Mouse (Mus musculus): ENCODE measurements around the gene Cd63. TPM values are rescaled to one million over a fixed set of nuclear protein-coding genes. Genes with fewer than 3 reads are reported as not detected.

Cd63 gene
- polyA plus RNA-seq (2014; fragmentation: Illumina TruSeq; extraction: RNeasy Lipid Tissue Mini Kit (QIAGEN cat#74804); ENCODE audit: low replicate concordance), result 401 TPM

DNA sequence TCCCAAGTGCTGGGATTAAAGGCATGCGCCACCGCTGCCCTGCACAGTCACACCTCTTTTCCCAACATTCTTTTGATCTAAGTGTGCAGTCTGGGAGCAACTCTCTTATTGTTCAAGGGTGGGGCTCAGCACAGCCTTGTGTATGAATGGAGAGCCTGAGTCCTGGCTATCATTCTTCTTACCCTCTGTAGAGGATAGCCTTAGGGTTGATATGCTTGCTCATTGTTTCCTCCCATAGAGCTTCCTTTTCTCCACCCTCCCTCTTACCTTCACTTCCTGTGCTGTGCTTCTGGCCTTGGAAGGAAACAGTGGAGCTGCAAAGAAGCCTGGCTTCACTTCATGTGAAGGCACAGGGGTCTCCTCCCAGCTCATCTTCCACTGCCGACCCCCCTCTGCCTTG, at the start of gene Cd63:
Cd63 (plus strand) TSS at position 292 of the 400 bp plus-strand sequence.

DNA sequence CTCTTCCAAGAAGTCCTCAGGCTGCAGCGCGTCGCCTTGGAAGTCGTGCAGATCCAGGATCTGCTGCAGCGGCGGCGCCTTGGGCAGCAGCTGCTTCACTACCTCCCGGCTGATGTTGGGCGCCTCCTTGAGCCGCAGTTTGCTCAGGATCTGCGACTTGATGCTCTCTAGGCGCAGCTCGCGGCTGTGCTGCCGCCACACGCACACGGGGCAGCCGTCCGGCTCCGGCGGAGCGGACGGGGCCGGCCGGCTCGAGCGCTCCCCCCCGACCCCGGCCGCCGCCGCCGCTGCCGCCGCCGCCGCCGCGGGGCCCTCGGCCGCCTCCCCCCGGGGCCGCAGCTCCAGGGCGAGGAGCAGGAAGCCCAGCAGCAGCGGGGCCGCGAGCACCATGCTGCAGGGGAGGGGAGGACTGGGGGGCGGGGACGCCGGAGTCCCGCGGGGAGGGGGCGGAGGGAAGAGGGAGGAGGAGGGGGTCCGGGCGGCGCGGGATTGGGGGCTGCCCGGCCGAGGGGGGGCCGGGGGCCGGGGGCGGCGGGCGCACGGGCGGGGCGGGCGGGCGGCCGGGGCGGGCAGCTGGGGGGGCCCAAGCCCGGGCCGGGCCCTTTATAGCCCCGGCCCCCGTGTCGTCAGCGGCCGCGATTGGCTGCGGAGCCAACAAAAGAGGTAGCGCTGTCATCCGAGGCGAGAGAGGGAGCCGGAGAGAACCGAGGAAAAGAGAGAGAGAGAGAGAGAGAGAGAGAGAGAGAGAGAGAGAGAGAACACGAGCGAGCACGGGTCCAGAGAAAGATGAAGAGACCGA, 9.3 kb upstream of the Cd63 start, which contains the start of gene Gdf11:
Gdf11 (minus strand) TSS at position 423 of the 799 bp plus-strand sequence.

DNA sequence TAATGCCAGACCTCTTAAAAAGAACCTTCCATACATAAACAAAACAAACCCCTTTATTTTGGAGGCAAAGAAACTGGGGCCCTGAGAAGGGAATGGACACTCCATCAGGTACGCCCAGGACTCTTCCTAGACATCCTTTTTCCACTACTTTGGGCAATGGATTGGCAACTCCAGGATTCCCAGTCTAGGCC, 21.9 kb downstream of the Cd63 start, which contains the start of gene Rdh5:
Rdh5 (minus strand) TSS at position 67 of the 191 bp plus-strand sequence.

DNA sequence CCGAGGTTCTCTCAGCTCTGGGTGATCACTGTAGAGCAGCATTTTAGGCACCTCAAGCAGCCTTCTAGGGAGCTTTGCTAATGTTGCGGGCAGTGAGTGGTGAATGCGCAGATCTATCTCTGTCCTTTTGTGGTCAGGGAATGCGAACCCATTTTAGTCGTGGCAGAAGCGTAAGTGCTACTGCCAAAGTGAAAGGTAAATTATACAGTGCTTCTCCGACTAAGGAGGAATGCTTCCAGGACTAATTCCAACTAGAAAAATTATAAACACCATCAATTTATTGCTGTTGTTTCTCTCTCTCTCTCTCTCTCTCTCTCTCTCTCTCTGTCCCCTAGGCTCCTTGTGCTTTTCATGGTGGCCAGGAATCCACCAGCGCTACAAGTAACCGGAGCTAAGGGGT, 23.1 kb downstream of the Cd63 start, which contains the start of gene Bloc1s1:
Bloc1s1 (minus strand) TSS at position 101 of the 400 bp plus-strand sequence.

DNA sequence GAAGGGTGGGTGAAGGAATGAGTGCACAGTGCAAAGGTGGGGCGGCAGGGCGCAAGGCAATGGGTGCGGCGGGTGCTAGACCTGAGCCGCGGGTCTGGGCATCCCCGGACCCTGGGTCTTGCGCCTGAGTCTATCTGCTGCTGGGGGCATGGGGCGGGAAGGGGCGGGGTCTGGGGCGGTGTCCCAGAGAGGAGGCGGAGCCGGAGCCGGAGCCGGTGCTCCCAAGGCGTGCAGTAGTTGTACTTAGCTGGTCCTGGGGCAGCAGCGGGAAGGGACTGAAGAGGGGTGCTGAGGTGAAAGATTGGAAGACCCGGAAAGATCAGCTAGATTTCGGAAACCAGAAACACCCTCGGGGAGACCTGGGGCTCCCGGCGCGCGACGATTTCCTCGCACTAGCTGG, 32.8 kb downstream of the Cd63 start, which contains the start of gene Itga7:
Itga7 (plus strand) TSS at position 245 of the 400 bp plus-strand sequence.

DNA sequence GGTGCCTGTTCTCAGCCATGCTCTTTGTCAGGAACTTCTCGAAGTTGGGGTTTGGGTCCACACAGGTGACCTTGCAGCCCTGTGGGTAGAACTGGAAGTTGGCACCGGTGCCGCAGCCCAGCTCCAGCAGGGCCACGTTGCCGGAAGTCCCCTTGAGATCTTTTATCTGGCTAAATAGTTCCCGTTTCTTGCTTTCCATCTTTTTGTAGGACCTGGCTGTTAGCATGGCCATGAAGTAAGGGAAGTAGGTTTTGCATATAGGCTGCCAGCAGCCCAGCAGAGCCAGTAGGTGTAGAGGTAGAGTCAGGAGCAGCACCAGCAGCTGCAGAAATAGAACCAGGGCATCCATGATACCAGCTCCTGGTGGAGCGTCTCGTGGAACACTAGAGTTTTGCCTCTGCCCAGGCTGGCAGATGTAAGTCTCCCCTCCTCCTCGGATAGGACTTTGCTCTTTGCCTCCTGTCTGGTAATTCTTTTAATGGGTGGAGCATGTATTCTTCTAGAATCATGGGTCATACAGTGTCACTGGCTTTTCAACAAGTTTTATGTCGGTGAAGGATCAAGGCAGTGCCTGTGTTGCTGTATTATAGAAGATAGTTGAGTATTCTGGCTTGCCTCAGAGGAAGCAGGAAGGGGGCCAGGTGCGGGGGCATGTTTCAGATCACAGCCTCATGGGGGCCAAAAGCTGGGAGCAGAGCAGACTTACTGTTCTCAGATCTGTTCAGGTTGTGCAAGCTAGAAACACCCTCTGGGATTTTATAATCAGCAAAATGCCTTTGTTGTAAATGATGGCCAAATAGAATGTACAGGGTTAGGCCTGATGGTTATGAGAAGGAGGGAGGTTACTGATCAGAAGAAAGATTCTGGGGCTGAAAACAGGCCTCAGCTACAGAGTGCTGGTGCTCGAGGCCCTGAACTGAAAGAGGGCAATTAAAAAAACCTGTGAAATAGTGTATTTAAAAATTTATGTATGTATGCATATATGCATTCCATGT, 60.1 kb downstream of the Cd63 start, which contains the start of gene Mettl7b:
Mettl7b (minus strand) TSS at position 399 of the 995 bp plus-strand sequence.

Other genes starting within 250 kb of the Cd63 start
- 2.4 TPM for gene Suox, start 226.9 kb upstream of the Cd63 start, polyA plus RNA-seq (2014; fragmentation: Illumina TruSeq; extraction: RNeasy Lipid Tissue Mini Kit (QIAGEN cat#74804); ENCODE audit: low replicate concordance)
- gene Rab5b, start 204.7 kb upstream of the Cd63 start, polyA plus RNA-seq (2014; fragmentation: Illumina TruSeq; extraction: RNeasy Lipid Tissue Mini Kit (QIAGEN cat#74804); ENCODE audit: low replicate concordance), result 70.4 TPM
- not detected for gene Pmel, start 196.8 kb upstream of the Cd63 start, polyA plus RNA-seq (2014; fragmentation: Illumina TruSeq; extraction: RNeasy Lipid Tissue Mini Kit (QIAGEN cat#74804); ENCODE audit: low replicate concordance)
- gene Cdk2, start 196.0 kb upstream of the Cd63 start, polyA plus RNA-seq (2014; fragmentation: Illumina TruSeq; extraction: RNeasy Lipid Tissue Mini Kit (QIAGEN cat#74804); ENCODE audit: low replicate concordance), result 14.3 TPM
- 41.2 TPM for gene Dgka, start 156.1 kb upstream of the Cd63 start, polyA plus RNA-seq (2014; fragmentation: Illumina TruSeq; extraction: RNeasy Lipid Tissue Mini Kit (QIAGEN cat#74804); ENCODE audit: low replicate concordance)
- 0.89 TPM for gene Pym1, start 153.1 kb upstream of the Cd63 start, polyA plus RNA-seq (2014; fragmentation: Illumina TruSeq; extraction: RNeasy Lipid Tissue Mini Kit (QIAGEN cat#74804); ENCODE audit: low replicate concordance)
- 2.0 TPM for gene Mmp19, start 110.1 kb upstream of the Cd63 start, polyA plus RNA-seq (2014; fragmentation: Illumina TruSeq; extraction: RNeasy Lipid Tissue Mini Kit (QIAGEN cat#74804); ENCODE audit: low replicate concordance)
- 39.9 TPM for gene Dnajc14, start 96.9 kb upstream of the Cd63 start, polyA plus RNA-seq (2014; fragmentation: Illumina TruSeq; extraction: RNeasy Lipid Tissue Mini Kit (QIAGEN cat#74804); ENCODE audit: low replicate concordance)
- 3.1 TPM for gene Tmem198b, start 96.6 kb upstream of the Cd63 start, polyA plus RNA-seq (2014; fragmentation: Illumina TruSeq; extraction: RNeasy Lipid Tissue Mini Kit (QIAGEN cat#74804); ENCODE audit: low replicate concordance)
- gene Sarnp, start 83.7 kb upstream of the Cd63 start, polyA plus RNA-seq (2014; fragmentation: Illumina TruSeq; extraction: RNeasy Lipid Tissue Mini Kit (QIAGEN cat#74804); ENCODE audit: low replicate concordance), result 242 TPM
- gene Ormdl2, start 79.3 kb upstream of the Cd63 start, polyA plus RNA-seq (2014; fragmentation: Illumina TruSeq; extraction: RNeasy Lipid Tissue Mini Kit (QIAGEN cat#74804); ENCODE audit: low replicate concordance), result 206 TPM
- 0.85 TPM for gene Gdf11, start 9.3 kb upstream of the Cd63 start, polyA plus RNA-seq (2014; fragmentation: Illumina TruSeq; extraction: RNeasy Lipid Tissue Mini Kit (QIAGEN cat#74804); ENCODE audit: low replicate concordance)
- gene Rdh5, start 21.9 kb downstream of the Cd63 start, polyA plus RNA-seq (2014; fragmentation: Illumina TruSeq; extraction: RNeasy Lipid Tissue Mini Kit (QIAGEN cat#74804); ENCODE audit: low replicate concordance), result 1.5 TPM
- gene Bloc1s1, start 23.0 kb downstream of the Cd63 start, polyA plus RNA-seq (2014; fragmentation: Illumina TruSeq; extraction: RNeasy Lipid Tissue Mini Kit (QIAGEN cat#74804); ENCODE audit: low replicate concordance), result 2.2 TPM
- 0.45 TPM for gene Itga7, start 32.8 kb downstream of the Cd63 start, polyA plus RNA-seq (2014; fragmentation: Illumina TruSeq; extraction: RNeasy Lipid Tissue Mini Kit (QIAGEN cat#74804); ENCODE audit: low replicate concordance)
- 4.3 TPM for gene Mettl7b, start 60.0 kb downstream of the Cd63 start, polyA plus RNA-seq (2014; fragmentation: Illumina TruSeq; extraction: RNeasy Lipid Tissue Mini Kit (QIAGEN cat#74804); ENCODE audit: low replicate concordance)
- gene Olfr9, start 88.4 kb downstream of the Cd63 start, polyA plus RNA-seq (2014; fragmentation: Illumina TruSeq; extraction: RNeasy Lipid Tissue Mini Kit (QIAGEN cat#74804); ENCODE audit: low replicate concordance), result not detected
- not detected for gene Olfr763, start 109.8 kb downstream of the Cd63 start, polyA plus RNA-seq (2014; fragmentation: Illumina TruSeq; extraction: RNeasy Lipid Tissue Mini Kit (QIAGEN cat#74804); ENCODE audit: low replicate concordance)
- gene Olfr764-ps1, start 138.9 kb downstream of the Cd63 start, polyA plus RNA-seq (2014; fragmentation: Illumina TruSeq; extraction: RNeasy Lipid Tissue Mini Kit (QIAGEN cat#74804); ENCODE audit: low replicate concordance), result not detected
- not detected for gene Olfr765, start 149.0 kb downstream of the Cd63 start, polyA plus RNA-seq (2014; fragmentation: Illumina TruSeq; extraction: RNeasy Lipid Tissue Mini Kit (QIAGEN cat#74804); ENCODE audit: low replicate concordance)
- not detected for gene Olfr766-ps1, start 168.0 kb downstream of the Cd63 start, polyA plus RNA-seq (2014; fragmentation: Illumina TruSeq; extraction: RNeasy Lipid Tissue Mini Kit (QIAGEN cat#74804); ENCODE audit: low replicate concordance)
- gene Olfr767, start 181.9 kb downstream of the Cd63 start, polyA plus RNA-seq (2014; fragmentation: Illumina TruSeq; extraction: RNeasy Lipid Tissue Mini Kit (QIAGEN cat#74804); ENCODE audit: low replicate concordance), result not detected
- gene Olfr768, start 198.4 kb downstream of the Cd63 start, polyA plus RNA-seq (2014; fragmentation: Illumina TruSeq; extraction: RNeasy Lipid Tissue Mini Kit (QIAGEN cat#74804); ENCODE audit: low replicate concordance), result not detected
- gene Olfr769, start 216.9 kb downstream of the Cd63 start, polyA plus RNA-seq (2014; fragmentation: Illumina TruSeq; extraction: RNeasy Lipid Tissue Mini Kit (QIAGEN cat#74804); ENCODE audit: low replicate concordance), result not detected
- not detected for gene Olfr770, start 238.0 kb downstream of the Cd63 start, polyA plus RNA-seq (2014; fragmentation: Illumina TruSeq; extraction: RNeasy Lipid Tissue Mini Kit (QIAGEN cat#74804); ENCODE audit: low replicate concordance)

Data from small intestine, adult 10 weeks (tissue).